Mouse (Mus musculus) heart, postnatal 0 days (tissue): ENCODE results near the gene Dock4.

Source experiments
- CTCF ChIP-seq: IDR thresholded peaks from 2 replicates; pipeline ENCODE4 v1.5.1; 2016; ENCODE audit warnings: antibody characterized with exemption, control low read depth, low read depth
- EP300 ChIP-seq: IDR thresholded peaks from 2 replicates; pipeline ENCODE4 v1.6.1; 2016; ENCODE audit warnings: antibody characterized with exemption, low read depth

DNA sequence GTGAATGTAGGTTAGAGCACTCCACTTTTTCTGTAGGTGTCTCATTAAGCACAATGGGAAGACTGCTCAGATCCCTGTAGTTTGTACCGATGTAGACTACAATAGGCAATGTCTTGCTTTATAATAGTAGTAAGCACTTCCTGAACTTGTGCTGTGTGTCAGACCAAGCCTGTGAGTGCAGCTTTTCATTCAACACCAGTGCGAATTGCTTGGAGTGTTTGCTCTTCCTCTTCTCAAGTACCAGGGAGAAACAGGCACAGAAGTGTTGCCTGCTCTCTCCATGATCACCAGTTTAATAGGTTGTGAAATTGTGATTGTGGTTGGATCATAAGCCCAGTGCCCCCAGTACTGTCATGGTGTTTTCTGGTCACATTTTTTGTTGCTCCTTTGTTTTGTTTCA, 18.1 kb downstream of the Dock4 start:
- TF ChIP-seq CTCF (no peak), EP300 (no peak)
